Mouse (Mus musculus): ENCODE measurements around the gene Hmox1.

- TF ChIP-seq CTCF (IDR thresholded peaks at IDR 0.05; ENCODE audit: borderline replicate concordance, insufficient read depth, low read depth, low read length) = peak; percentile 98
- TF ChIP-seq POLR2A (IDR thresholded peaks at IDR 0.05; ENCODE audit: borderline replicate concordance, insufficient read depth, low read length) = no peak
These were observed 21.6 kb upstream of the Hmox1 start for GRCm38 (mm10) chr8:75071627-75072346.

Data from cerebellum, adult 2 months (tissue).